ENCODE assay signal across 20 mouse cellular contexts in the genomic region with DNA sequence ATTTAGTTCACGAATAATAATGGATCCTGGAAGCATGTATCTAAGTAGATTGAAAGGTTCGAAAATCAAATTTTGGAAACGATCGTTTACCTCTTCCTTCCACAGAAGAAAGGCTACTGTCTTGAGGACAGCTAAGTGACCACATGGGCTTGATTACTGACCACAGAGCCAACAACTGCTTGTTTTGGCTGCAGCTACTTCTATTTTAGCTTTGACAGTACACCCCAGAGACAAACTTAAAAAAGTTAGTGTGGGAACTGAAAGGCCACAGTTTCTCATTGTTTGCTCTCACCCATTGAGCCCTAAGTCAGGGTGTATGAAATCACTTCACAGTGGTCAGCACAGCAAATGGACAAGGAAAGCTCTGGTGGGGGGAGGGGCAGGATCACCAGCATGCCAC.
DNase-seq lines count a peak whose midpoint lies in the region; TF ChIP-seq lines count a peak whose summit lies in the region.
"Had no signal": no experiment of that assay in that cellular context is flagged by ENCODE, and none has a peak within 500 bp of the region (broad histone marks: within the 10 kb centered on the region; RNA-seq: fewer than 3 reads in every experiment).

No protein-coding gene starts in this region.

- H3K27ac ChIP-seq in gastrocnemius, adult 2 months: peak overlapping the region; percentile 49; the same call in 1 of the 2 replicates
- no peak overlapping the region for H3K27ac ChIP-seq in liver, adult 2 months (replicated peaks; ENCODE audit: insufficient read depth, low read depth, low read length)
- H3K27ac ChIP-seq: forebrain, embryonic 10.5 days; heart, embryonic 15.5 days; hindbrain, embryonic 10.5 days; hindbrain, embryonic 14.5 days; intestine, embryonic 15.5 days had no signal

- H3K79me2 ChIP-seq in liver, adult 2 months (ENCODE audit: control insufficient read depth, insufficient read depth, low read length): peaks cover 10% of the 10 kb centered on the region; the same call in 1 of the 2 replicates

- H3K9ac ChIP-seq in liver, adult 2 months (ENCODE audit: low read depth, low read length): no peak overlapping the region
- H3K9ac ChIP-seq: heart, embryonic 15.5 days; hindbrain, embryonic 14.5 days; intestine, embryonic 15.5 days had no signal

- intact Hi-C loops in gastrocnemius, adult 2 months (cut with DNase I): no loop called here
- intact Hi-C loops in heart, postnatal 25 days (cut with DNase I): no loop called here

- no peak for DNase-seq in gastrocnemius, adult 2 months
- DNase-seq in gastrocnemius, adult 8-10 months (ENCODE audit: low spot score in 2 of 2): no peak
- peak; percentile 32 for DNase-seq in heart, adult 8-10 months (ENCODE audit: low spot score)
- no peak for DNase-seq in heart, postnatal 25 days (ENCODE audit: low spot score)
- peak; percentile 28 for DNase-seq in liver, adult 2 months (ENCODE audit: extremely low read depth, low read depth, low spot score)
- no peak for DNase-seq in liver
- DNase-seq in skeletal muscle tissue, adult 2 months (ENCODE audit: low read depth, low spot score): peak; percentile 3
- no peak for DNase-seq in cerebellum, adult 9-11 months
- DNase-seq: adrenal gland, adult 8-10 months; cerebellum, adult 11 months; cerebellum, adult 8-10 months; cerebellum, postnatal 25 days; gastrocnemius, postnatal 14 days; kidney, adult 18-20 months had no signal

- WGBS in liver, adult 2 months: 88% methylated on average over 4 of the region's 4 CpGs

- no peak for TF ChIP-seq POLR2A in liver, adult 2 months (IDR thresholded peaks at IDR 0.05; ENCODE audit: extremely low read depth, insufficient read depth, low read length)

- 0 out of 2 replicates have a peak, but pooled peaks cover 2% of the 10 kb centered on the region for H3K4me1 ChIP-seq in liver, adult 2 months (ENCODE audit: control insufficient read depth, insufficient read depth, low read length)
- H3K4me1 ChIP-seq: heart, embryonic 15.5 days; intestine, embryonic 15.5 days had no signal

- no peaks in the 10 kb centered on the region for H3K27me3 ChIP-seq in liver, adult 2 months (ENCODE audit: control insufficient read depth, insufficient read depth, low read length)
- H3K27me3 ChIP-seq: heart, embryonic 15.5 days; intestine, embryonic 15.5 days; Patski had no signal

- no peak overlapping the region for H3K4me3 ChIP-seq in gastrocnemius, adult 2 months
- H3K4me3 ChIP-seq in liver, adult 2 months (ENCODE audit: insufficient read depth, low read depth, low read length): no peak overlapping the region
- H3K4me3 ChIP-seq: forebrain, embryonic 10.5 days; heart, embryonic 15.5 days; hindbrain, embryonic 10.5 days; intestine, embryonic 15.5 days had no signal

- TF ChIP-seq CTCF in gastrocnemius, adult 2 months (IDR thresholded peaks at IDR 0.05): no peak
- TF ChIP-seq CTCF in liver, adult 2 months (IDR thresholded peaks at IDR 0.05; ENCODE audit: low read depth, low read length): no peak

- no peaks in the 10 kb centered on the region for H3K36me3 ChIP-seq in liver, adult 2 months (ENCODE audit: control insufficient read depth, insufficient read depth, low read length)
- H3K36me3 ChIP-seq: forebrain, embryonic 10.5 days; heart, embryonic 15.5 days; hindbrain, embryonic 10.5 days; intestine, embryonic 15.5 days had no signal

Comparison
In these comparisons a context has a peak if more than half of its experiments do, and no peak if none do; other contexts are left out.
1. DNase-seq: peak in heart, adult 8-10 months (single experiment), liver, adult 2 months (single experiment) and skeletal muscle tissue, adult 2 months (single experiment); none in gastrocnemius, adult 2 months (single experiment), gastrocnemius, adult 8-10 months (0 of 2), heart, postnatal 25 days (single experiment), liver (single experiment) and cerebellum, adult 9-11 months (single experiment).